Mouse (Mus musculus): ENCODE data around the gene Plekho1.

- TF ChIP-seq CTCF (IDR thresholded peaks at IDR 0.05; ENCODE audit: insufficient read depth, low read depth, low read length) (no peak), POLR2A (IDR thresholded peaks at IDR 0.05; ENCODE audit: insufficient read depth, low read depth, low read length) (no peak)
Measured at GRCm38 (mm10) chr3:95945731-95946240, 50.0 kb downstream of the Plekho1 start.

Data from olfactory bulb, adult 2 months (tissue).